Mouse (Mus musculus) forebrain, postnatal 0 days (tissue): ENCODE measurements around the gene Ndrg3. TPM values are rescaled to one million over a fixed set of nuclear protein-coding genes. Genes with fewer than 3 reads are reported as not detected.

ENCODE experiments used
- ATAC-seq: fragments of 200-750 bp; cut with Nextera tagmentation; 2 replicates; pipeline ENCODE4 v1.8.0; 2017; ENCODE audit warnings: mild to moderate bottlenecking, moderate library complexity
- DNase-seq: peaks from one replicate; pipeline ENCODE4 v3.0.0-alpha.2; 2015
- H3K27ac ChIP-seq: fragments of 300-500 bp; sonication (generic); 2 replicates; pipeline ENCODE4 v1.5.1; 2014; ENCODE audit warnings: low read depth, mild to moderate bottlenecking, antibody characterized with exemption, low read length, moderate library complexity, mixed read lengths
- H3K27me3 ChIP-seq: fragments of 300-500 bp; sonication (generic); 2 replicates; pipeline ENCODE4 v1.6.1; 2014; ENCODE audit warnings: mild to moderate bottlenecking, low read length, mixed read lengths; ENCODE audit not compliant: insufficient read depth
- H3K36me3 ChIP-seq: fragments of 300-500 bp; sonication (generic); 2 replicates; pipeline ENCODE4 v1.6.1; 2014; ENCODE audit warnings: mild to moderate bottlenecking, moderate library complexity; ENCODE audit not compliant: insufficient read depth
- H3K4me1 ChIP-seq: fragments of 300-500 bp; sonication (generic); 2 replicates; pipeline ENCODE4 v1.6.1; 2014; ENCODE audit warnings: antibody characterized with exemption; ENCODE audit not compliant: insufficient read depth
- H3K4me2 ChIP-seq: fragments of 300-500 bp; sonication (generic); 2 replicates; pipeline ENCODE4 v1.6.1; 2014; ENCODE audit warnings: low read depth, mild to moderate bottlenecking, moderate library complexity
- H3K4me3 ChIP-seq: fragments of 300-500 bp; sonication (generic); 2 replicates; pipeline ENCODE4 v1.5.1; 2014; ENCODE audit warnings: low read depth, low read length, mixed read lengths
- H3K9ac ChIP-seq: fragments of 300-500 bp; sonication (generic); 2 replicates; pipeline ENCODE4 v1.6.1; 2014; ENCODE audit warnings: mild to moderate bottlenecking
- H3K9me3 ChIP-seq: fragments of 300-500 bp; sonication (generic); 2 replicates; pipeline ENCODE4 v1.6.1; 2016; ENCODE audit warnings: low read length
- CTCF ChIP-seq: sonication (generic); IDR thresholded peaks from 2 replicates; pipeline ENCODE4 v1.5.1; 2016; ENCODE audit warnings: antibody characterized with exemption, control low read depth, low read depth
- WGBS: fragments of 180-500 bp; shearing (Covaris S2); extraction: QIAGEN DNeasy Blood & Tissue Kit; methylation state at CpG from one replicate; pipeline ENCODE4 v1.1.7; 2014; 5-methylcytosine and 5-hydroxymethylcytosine counted together
- polyA plus RNA-seq: library from polyadenylated mRNA; unstranded; fragments of >200 nt; fragmentation: Nextera tagmentation; extraction: Ambion mirVana; gene quantifications from 2 replicates; pipeline ENCODE4 v1.2.1, GENCODE M21; 2015
- total RNA-seq: library from RNA; depleted of rRNA; stranded (reverse); fragments of >200 nt; gene quantifications from 2 replicates; pipeline ENCODE4 v1.2.3, GENCODE M21; 2014

The Ndrg3 gene
- total and polyA plus RNA-seq, 2 experiments from 2014 or later = 147 to 161 TPM

DNA sequence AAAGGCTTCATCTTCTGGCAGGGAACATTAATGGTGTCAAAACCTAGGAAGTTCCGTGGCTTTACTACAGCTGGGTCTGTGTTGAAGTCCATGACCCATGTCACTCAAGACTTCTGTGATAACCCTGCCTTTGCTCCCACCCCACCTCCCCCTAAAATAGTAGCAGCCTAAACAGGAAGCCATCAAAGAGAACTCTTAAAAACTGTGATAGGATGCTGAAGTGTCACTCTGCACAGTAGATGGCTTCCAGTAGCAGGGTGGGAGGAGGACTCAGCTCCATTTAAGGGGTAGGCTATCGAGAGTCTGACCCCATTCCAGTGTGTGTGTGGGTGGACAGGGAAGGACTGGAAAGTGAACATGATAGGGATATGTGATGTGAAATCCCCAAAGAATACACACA is 16.9 kb downstream of the Ndrg3 start:
- Histone ChIP-seq H3K27ac (no peak overlapping the region), H3K9me3 (no peaks in the 10 kb centered on the region), H3K27me3 (no peaks in the 10 kb centered on the region), H3K4me2 (no peak overlapping the region), H3K9ac (no peak overlapping the region), H3K36me3 (peaks cover 3% of the 10 kb centered on the region; the same call in 1 of the 2 replicates), H3K4me1 (no peaks in the 10 kb centered on the region), H3K4me3 (no peak overlapping the region)
- WGBS = 74% methylated on average over 2 of the region's 2 CpGs
- ATAC-seq (no peak), DNase-seq (no peak)
- no peak for TF ChIP-seq CTCF

DNA sequence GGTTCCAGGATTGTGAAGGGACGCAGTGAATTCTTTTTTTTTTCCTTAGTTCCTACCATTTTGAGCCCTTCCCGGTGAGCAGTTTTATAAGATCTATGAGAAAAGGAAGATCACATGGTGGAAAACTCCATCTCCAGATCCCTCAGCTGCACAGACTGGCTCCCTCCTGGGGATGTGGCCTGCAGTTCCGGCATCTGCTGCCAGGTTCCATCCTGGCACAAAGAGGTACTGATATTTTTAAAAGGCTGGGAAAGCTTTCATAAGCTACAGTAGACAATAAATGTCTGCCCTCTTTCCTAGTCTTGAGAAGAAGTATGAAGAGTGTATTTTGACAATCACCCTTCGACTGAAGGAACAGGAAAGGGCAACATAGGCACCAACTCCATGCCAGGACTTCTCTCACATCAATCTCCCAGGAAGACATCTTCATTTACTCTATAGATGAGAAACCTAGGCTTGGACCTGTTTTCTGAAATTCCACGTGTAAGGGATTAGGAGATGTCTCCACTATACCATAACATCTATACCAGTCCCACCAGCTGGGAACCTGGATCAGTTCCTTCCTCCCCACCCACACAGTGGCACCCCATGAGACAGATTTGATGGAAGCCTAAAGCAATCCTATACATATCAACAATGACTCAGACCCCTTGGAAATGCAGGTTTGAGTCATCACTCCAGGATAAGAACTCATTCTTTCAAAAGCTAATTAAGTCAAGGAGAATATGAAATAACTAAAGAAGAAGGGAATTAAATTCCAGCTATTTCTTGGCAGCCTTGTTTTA is 18.3 kb downstream of the Ndrg3 start:
- no peak overlapping the region for H3K9ac ChIP-seq
- 73% methylated on average over 5 of the region's 5 CpGs for WGBS
- no peak overlapping the region for H3K4me3 ChIP-seq
- DNase-seq (no peak), ATAC-seq (no peak)
- TF ChIP-seq CTCF = no peak
- no peaks in the 10 kb centered on the region for H3K27me3 ChIP-seq
- peaks cover 3% of the 10 kb centered on the region for H3K36me3 ChIP-seq
- no peaks in the 10 kb centered on the region for H3K4me1 ChIP-seq
- H3K9me3 ChIP-seq = no peaks in the 10 kb centered on the region
- H3K4me2 ChIP-seq = no peak overlapping the region
- H3K27ac ChIP-seq = no peak overlapping the region

DNA sequence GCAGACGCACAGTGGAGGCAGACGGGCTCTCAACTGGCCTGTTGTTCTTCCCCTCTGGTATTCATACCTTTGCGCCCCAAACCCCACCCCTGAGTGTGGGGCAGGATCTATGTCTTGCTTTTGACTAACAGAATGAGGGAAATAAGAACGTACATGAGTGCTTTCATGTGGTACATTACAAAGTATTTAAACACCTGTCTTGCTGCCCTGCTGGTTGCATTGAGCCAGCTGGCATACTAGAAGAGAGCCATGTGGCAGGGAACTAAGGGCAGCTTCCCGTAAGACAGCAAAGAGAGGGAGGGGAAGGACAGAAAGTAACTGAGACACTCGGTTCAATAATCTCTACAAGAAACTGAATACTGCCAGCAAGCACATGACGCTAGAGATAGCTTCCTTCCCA is 21.6 kb downstream of the Ndrg3 start:
- H3K27me3 ChIP-seq = no peaks in the 10 kb centered on the region
- no peaks in the 10 kb centered on the region for H3K4me1 ChIP-seq
- 62% methylated on average over 7 of the region's 7 CpGs for WGBS
- no peak overlapping the region for H3K4me2 ChIP-seq
- DNase-seq (no peak), ATAC-seq (no peak)
- H3K9me3 ChIP-seq = no peaks in the 10 kb centered on the region
- no peak overlapping the region for H3K27ac ChIP-seq
- peaks cover 3% of the 10 kb centered on the region for H3K36me3 ChIP-seq
- no peak overlapping the region for H3K4me3 ChIP-seq
- H3K9ac ChIP-seq = no peak overlapping the region
- no peak for TF ChIP-seq CTCF

DNA sequence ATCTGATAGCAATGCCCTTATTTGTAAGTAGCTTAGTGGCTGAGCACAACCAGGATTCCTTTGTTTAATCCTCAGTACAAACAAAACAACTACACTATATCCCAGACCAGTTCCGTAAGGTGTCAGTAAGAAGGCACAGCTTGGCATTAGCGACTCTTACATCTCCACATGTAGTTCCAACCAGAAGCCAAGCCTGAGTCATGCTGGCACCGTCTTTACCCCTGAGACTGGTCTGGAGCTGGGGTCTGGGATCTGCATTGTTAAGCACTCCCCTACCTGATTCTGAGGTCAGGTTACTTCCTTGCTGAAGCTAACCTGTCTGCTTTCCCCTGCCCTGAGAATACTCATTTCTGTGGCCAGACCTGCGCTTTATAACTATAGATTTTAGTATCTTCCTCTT is 23.4 kb downstream of the Ndrg3 start:
- TF ChIP-seq CTCF = no peak
- Histone ChIP-seq H3K4me3 (no peak overlapping the region), H3K4me2 (no peak overlapping the region), H3K4me1 (no peaks in the 10 kb centered on the region), H3K9ac (no peak overlapping the region), H3K36me3 (peaks cover 3% of the 10 kb centered on the region), H3K27ac (no peak overlapping the region), H3K9me3 (no peaks in the 10 kb centered on the region), H3K27me3 (no peaks in the 10 kb centered on the region)
- ATAC-seq = no peak
- 77% methylated on average over 4 of the region's 4 CpGs for WGBS
- no peak for DNase-seq

DNA sequence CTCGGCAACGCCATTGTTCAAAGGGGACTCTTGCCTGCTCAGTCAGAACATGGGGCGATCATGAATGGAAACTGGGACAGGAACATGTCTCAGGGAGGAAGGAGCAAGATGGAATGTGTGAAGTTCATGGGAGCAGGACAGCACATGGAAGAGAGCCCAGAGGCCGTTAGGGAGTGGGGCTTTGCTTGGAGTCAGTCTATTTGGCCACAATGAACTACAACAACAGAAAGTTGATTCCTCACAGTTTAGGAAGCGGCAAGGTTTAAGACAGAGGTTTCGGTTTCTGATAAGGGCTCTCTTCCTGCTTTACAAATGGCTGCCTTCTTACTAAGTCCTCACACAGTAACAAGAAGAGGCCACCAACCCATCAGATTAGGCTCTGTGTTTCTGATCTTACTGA is 24.5 kb downstream of the Ndrg3 start:
- DNase-seq = no peak
- ATAC-seq = no peak
- Histone ChIP-seq H3K27me3 (no peaks in the 10 kb centered on the region), H3K4me1 (no peaks in the 10 kb centered on the region), H3K4me2 (no peak overlapping the region), H3K36me3 (peaks cover 3% of the 10 kb centered on the region), H3K9ac (no peak overlapping the region), H3K9me3 (no peaks in the 10 kb centered on the region), H3K4me3 (no peak overlapping the region), H3K27ac (no peak overlapping the region)
- no peak for TF ChIP-seq CTCF
- 75% methylated on average over 6 of the region's 6 CpGs for WGBS

- no peak overlapping the region for H3K27ac ChIP-seq
- no peak overlapping the region for H3K9ac ChIP-seq
- DNase-seq (no peak), ATAC-seq (no peak)
- TF ChIP-seq CTCF = no peak
- no peaks in the 10 kb centered on the region for H3K9me3 ChIP-seq
- H3K4me3 ChIP-seq = no peak overlapping the region
- WGBS = 95% methylated on average over 7 of the region's 7 CpGs
- no peaks in the 10 kb centered on the region; the same call in 1 of the 2 replicates for H3K36me3 ChIP-seq
- H3K27me3 ChIP-seq = no peaks in the 10 kb centered on the region
- no peaks in the 10 kb centered on the region for H3K4me1 ChIP-seq
- H3K4me2 ChIP-seq = no peak overlapping the region
These were observed 28.0 kb downstream of the Ndrg3 start for GRCm38 (mm10) chr2:156963891-156964290.

DNA sequence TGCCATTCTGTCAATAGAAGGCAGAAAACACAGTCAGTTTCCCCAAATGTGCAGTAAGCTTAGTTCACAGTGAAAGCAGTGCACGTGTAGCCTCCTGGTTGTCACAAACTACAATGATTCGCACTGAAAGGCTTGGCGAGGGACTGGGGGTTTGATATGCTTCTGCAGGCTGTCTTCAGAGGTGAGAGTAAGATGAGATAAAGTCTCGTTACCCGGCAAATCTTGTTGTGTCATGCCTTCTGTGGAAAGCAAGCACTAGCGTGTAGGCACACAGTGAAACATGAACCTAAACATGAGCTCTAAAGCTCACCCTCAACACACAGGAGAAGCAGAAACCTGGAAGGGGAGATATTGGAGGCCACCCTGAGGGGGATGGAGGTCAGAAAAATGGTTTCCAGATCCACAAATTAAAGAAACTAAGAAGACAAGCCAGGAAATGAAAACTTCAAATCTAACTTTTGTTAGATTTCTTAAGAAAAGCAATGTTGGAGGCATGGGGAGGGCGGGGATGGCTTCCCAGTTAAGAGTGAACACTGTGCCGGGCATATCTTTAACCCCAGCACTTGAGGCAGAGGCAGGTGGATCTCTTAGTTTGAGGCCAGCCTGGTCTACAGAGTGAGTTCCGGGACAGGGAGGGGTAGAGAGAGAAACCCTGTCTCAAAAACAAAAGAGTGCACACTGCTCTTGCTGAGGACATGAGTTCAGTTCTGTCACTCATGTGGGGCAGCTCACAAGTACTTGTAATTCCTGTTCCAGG is 33.2 kb downstream of the Ndrg3 start:
- Histone ChIP-seq H3K9me3 (no peaks in the 10 kb centered on the region), H3K27ac (no peak overlapping the region), H3K9ac (no peak overlapping the region), H3K4me2 (no peak overlapping the region), H3K36me3 (peaks cover 11% of the 10 kb centered on the region; the same call in 1 of the 2 replicates), H3K4me1 (no peaks in the 10 kb centered on the region), H3K4me3 (no peak overlapping the region), H3K27me3 (no peaks in the 10 kb centered on the region)
- no peak for TF ChIP-seq CTCF
- ATAC-seq (no peak), DNase-seq (no peak)
- 83% methylated on average over 9 of the region's 9 CpGs for WGBS
